Mouse (Mus musculus) spleen, adult 2 months (tissue): Measurements from ENCODE around the gene Sspo. TPM values are rescaled to one million over a fixed set of nuclear protein-coding genes. Genes with fewer than 3 reads are reported as not detected.

Experiments
- DNase-seq, 2 experiments: peaks; one replicate each; pipeline versions ENCODE4 v3.0.0 to v3.0.0-alpha.2; 2012 to 2021; ENCODE audit warnings: low spot score in 2 of 2, low read depth in 1 of 2
- H3K27ac ChIP-seq: fragments of 200-500 bp; 2 replicates; pipeline ENCODE4 v1.5.1; 2012; ENCODE audit warnings: low read length, inconsistent platforms; ENCODE audit not compliant: insufficient read depth
- H3K27me3 ChIP-seq: fragments of 200-500 bp; 2 replicates; pipeline ENCODE4 v1.6.1; 2012; ENCODE audit warnings: mild to moderate bottlenecking, moderate library complexity, low read length, inconsistent platforms; ENCODE audit not compliant: control insufficient read depth, insufficient read depth
- H3K36me3 ChIP-seq: fragments of 200-500 bp; 2 replicates; pipeline ENCODE4 v1.6.1; 2012; ENCODE audit warnings: mild to moderate bottlenecking, low read length, inconsistent platforms; ENCODE audit not compliant: control insufficient read depth, insufficient read depth
- H3K4me1 ChIP-seq: fragments of 200-500 bp; 2 replicates; pipeline ENCODE4 v1.6.1; 2011; ENCODE audit warnings: inconsistent platforms; ENCODE audit not compliant: control insufficient read depth, insufficient read depth, insufficient read length
- H3K4me3 ChIP-seq: fragments of 200-500 bp; 2 replicates; pipeline ENCODE4 v1.5.1; 2011; ENCODE audit warnings: mild to moderate bottlenecking, inconsistent platforms; ENCODE audit not compliant: insufficient read depth, insufficient read length; ENCODE audit errors: extremely low read depth
- CTCF ChIP-seq: fragments of 200-500 bp; IDR thresholded peaks from 2 replicates; pipeline ENCODE4 v1.5.1; 2011; ENCODE audit warnings: mild to moderate bottlenecking, inconsistent platforms; ENCODE audit not compliant: insufficient read depth, insufficient read length, insufficient replicate concordance; ENCODE audit errors: extremely low read depth
- POLR2A ChIP-seq: fragments of 200-500 bp; IDR thresholded peaks from 2 replicates; pipeline ENCODE4 v1.6.1; 2011; ENCODE audit warnings: low read depth, low read length, inconsistent platforms
- WGBS: fragments of 180-500 bp; shearing (Covaris S2); methylation state at CpG from one replicate; pipeline ENCODE4 v1.1.7; 2018; 5-methylcytosine and 5-hydroxymethylcytosine counted together
- polyA plus RNA-seq: library from polyadenylated mRNA; depleted of rRNA; stranded (reverse); fragments of >200 nt; gene quantifications from 2 replicates; pipeline ENCODE4 v1.2.3, GENCODE M21; 2012

Sspo gene
- polyA plus RNA-seq, 1 experiment = 2.9 TPM

DNA sequence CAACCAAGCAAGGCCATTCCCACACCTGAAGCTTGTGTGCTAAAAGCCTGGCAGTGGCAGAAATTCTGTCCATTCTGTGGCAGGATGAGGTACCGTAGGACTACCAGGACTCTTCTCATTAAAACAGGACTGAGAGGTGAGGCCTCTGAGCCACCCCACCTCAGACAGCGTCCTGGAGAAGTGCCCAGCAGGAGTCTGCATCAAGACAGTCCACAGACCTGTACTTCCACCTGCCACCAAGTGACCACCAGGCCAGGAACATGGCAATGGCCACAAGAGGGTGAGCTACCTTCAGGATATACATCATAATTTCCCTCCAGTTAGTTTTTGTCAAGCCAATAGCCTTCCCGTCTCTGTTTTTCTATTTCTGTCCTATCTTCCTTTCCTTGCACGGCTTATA, 35.9 kb upstream of the Sspo start:
- H3K4me3 ChIP-seq = no peak overlapping the region
- 92% methylated on average over 4 of the region's 4 CpGs for WGBS
- peaks cover 29% of the 10 kb centered on the region for H3K36me3 ChIP-seq
- no peaks in the 10 kb centered on the region for H3K27me3 ChIP-seq
- no peak for DNase-seq
- no peak overlapping the region for H3K27ac ChIP-seq
- TF ChIP-seq CTCF (no peak), POLR2A (no peak)
- H3K4me1 ChIP-seq = no peaks in the 10 kb centered on the region

DNA sequence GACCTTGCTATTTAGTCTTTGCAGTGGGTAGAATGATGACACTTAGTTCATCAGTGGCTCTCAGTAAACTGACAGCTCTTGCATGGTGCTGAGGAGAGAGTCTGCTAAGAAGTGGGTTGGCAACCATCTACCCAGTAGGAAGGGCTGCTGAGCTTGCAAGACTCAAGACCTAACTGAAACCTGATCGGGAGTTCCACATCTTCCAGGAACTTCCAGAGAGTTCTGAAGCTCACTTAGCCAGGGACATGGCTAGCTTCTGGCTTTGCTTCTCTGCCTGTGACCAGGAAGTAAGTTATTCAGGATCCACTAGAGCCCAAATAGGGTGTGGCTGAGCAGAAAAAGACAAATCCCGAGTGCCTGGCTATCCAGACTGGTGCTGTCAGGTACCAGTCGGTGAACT, 35.4 kb upstream of the Sspo start:
- no peak for DNase-seq
- Histone ChIP-seq H3K4me3 (no peak overlapping the region), H3K4me1 (no peaks in the 10 kb centered on the region), H3K27ac (no peak overlapping the region), H3K36me3 (peaks cover 29% of the 10 kb centered on the region), H3K27me3 (no peaks in the 10 kb centered on the region)
- TF ChIP-seq POLR2A (no peak), CTCF (no peak)
- WGBS = 96% methylated on average over 3 of the region's 3 CpGs

DNA sequence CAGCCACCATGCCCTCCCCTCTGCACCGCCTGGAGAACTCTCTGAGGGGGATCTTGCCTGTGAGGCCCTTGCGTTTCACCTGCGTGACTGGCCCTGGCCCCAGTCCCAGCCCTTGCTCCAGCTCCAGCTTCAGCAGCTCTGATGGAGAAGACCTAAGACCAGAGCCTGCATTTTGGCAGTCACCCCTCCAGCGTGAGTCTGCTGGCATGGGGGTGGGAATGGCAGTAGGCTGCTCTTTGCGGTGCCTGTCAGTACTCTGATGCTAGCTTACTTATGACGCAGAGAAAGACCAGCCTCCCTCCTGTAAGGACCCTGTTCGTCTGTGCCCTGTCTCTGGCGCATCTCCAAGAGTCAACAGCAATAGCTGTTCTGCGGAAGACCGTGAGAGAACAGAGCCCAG, 34.9 kb upstream of the Sspo start:
- Histone ChIP-seq H3K27ac (no peak overlapping the region), H3K27me3 (no peaks in the 10 kb centered on the region), H3K4me3 (no peak overlapping the region), H3K36me3 (peaks cover 29% of the 10 kb centered on the region), H3K4me1 (no peaks in the 10 kb centered on the region)
- TF ChIP-seq CTCF = no peak
- DNase-seq = no peak
- WGBS = 91% methylated on average over 10 of the region's 10 CpGs

DNA sequence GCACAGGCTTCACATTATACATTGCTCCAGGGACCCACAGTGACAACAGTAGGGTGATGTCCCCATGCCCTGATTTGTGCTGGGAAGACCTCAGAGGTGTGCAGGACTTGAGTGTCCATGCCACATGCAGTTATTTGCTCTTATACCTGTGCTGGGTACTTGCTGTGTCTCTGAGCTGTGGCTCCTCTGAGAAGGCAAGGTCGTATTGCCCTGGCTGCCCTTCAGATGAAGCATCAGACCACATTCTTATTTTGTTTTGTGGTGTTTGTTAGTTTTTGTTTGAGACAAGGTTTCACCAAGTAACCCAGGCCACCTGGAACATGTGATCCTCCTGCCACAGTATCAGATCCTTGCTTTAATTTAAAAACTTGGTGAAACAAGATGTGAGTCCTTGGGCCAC, 33.1 kb upstream of the Sspo start:
- Histone ChIP-seq H3K27me3 (no peaks in the 10 kb centered on the region), H3K4me1 (no peaks in the 10 kb centered on the region), H3K36me3 (peaks cover 20% of the 10 kb centered on the region), H3K4me3 (no peak overlapping the region), H3K27ac (no peak overlapping the region)
- TF ChIP-seq POLR2A = no peak
- no peak for TF ChIP-seq CTCF
- DNase-seq = no peak
- WGBS = 89% methylated on average over 1 of the region's 1 CpGs

DNA sequence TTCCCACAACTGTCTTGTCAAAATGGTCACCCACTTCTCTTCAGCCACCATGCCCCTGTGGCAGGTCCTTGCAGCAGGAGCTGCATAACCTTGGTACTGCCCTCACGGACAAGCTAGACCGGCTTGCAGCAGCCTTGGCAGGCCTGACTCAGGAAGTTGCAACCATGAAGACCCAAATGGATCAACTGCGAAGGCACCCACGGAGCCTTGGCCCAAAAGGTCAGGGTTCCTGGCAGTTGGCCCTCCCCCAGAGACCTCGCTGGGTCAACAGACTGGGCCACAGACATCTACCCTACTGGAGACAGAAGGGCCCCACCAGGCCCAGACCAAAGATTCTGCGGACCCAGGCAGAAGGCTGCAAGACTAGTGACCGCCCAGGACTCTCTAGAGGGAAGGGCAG, 32.4 kb upstream of the Sspo start:
- no peaks in the 10 kb centered on the region for H3K27me3 ChIP-seq
- H3K36me3 ChIP-seq = peaks cover 20% of the 10 kb centered on the region
- H3K27ac ChIP-seq = no peak overlapping the region
- DNase-seq = no peak
- H3K4me1 ChIP-seq = no peaks in the 10 kb centered on the region
- no peak overlapping the region for H3K4me3 ChIP-seq
- TF ChIP-seq POLR2A (no peak), CTCF (no peak)
- 93% methylated on average over 7 of the region's 7 CpGs for WGBS

DNA sequence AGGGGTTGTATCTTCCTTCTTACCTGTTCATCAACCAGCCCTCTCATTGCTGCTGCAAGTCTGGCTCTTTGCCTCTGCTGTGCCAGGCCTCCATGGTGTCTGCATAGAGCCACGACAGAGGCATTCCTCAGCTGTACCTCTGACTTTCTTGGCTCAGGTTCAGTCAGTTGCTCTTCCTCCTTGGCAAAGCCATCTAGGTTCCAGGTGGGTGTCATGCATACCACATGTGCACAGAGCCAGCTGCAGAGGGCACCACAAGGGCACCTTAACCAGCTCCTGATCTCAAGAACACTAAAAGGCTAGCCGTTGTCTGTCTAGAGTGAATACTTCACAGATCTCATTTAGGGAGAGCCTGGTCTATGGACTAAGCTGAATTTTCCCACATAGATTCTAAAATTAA, 31.5 kb upstream of the Sspo start:
- H3K27me3 ChIP-seq = no peaks in the 10 kb centered on the region
- no peak overlapping the region for H3K4me3 ChIP-seq
- WGBS = 76% methylated on average over 2 of the region's 2 CpGs
- no peak for DNase-seq
- peaks cover 18% of the 10 kb centered on the region for H3K36me3 ChIP-seq
- no peak for TF ChIP-seq CTCF
- TF ChIP-seq POLR2A = no peak
- H3K27ac ChIP-seq = no peak overlapping the region
- no peaks in the 10 kb centered on the region for H3K4me1 ChIP-seq

DNA sequence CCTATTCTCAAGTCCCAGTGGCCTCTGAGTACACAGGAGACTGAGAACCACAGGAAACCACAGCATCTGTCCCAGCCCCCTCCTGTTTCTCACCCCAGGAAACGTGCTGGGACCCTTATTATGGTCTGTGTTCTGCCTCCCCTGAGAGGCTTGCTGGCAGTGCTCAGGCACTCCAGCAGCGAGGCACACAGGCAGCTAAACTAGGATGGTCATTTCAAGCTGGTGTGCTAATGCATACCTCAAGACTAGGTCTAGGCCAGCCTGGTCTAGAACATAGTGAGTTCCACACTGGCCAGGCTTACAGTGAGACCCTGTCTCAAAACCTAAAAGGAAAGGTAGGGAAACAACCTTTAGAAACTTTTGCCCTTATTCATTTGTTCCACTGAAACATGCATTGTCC, 27.4 kb upstream of the Sspo start:
- H3K4me1 ChIP-seq = no peaks in the 10 kb centered on the region
- 7% methylated on average over 2 of the region's 2 CpGs for WGBS
- H3K36me3 ChIP-seq = peaks cover 6% of the 10 kb centered on the region
- no peak overlapping the region for H3K27ac ChIP-seq
- no peak for TF ChIP-seq CTCF
- no peak for DNase-seq
- H3K27me3 ChIP-seq = no peaks in the 10 kb centered on the region
- H3K4me3 ChIP-seq = no peak overlapping the region

DNA sequence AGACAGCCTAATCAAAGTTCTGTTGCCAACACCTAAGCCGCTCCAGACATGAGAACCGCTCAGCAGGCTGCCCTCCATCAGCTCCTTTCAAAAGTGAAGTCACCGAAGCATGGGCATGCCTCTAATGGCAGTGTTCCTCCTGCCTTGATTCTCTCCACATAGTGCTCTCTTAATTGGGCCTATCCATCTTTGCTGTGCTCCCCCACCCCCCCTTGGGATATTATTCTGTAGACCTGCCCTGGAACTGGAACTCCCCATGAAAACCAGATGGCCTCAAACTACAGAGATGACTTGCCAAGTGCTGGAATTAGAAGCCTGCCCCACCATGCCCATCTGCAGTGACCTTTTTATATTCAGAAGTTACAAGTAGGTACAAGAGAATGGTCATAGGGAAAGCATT, 24.7 kb upstream of the Sspo start:
- TF ChIP-seq CTCF = no peak
- TF ChIP-seq POLR2A = no peak
- WGBS = 87% methylated on average over 3 of the region's 3 CpGs
- no peaks in the 10 kb centered on the region for H3K36me3 ChIP-seq
- no peaks in the 10 kb centered on the region for H3K27me3 ChIP-seq
- no peak overlapping the region for H3K27ac ChIP-seq
- H3K4me1 ChIP-seq = no peaks in the 10 kb centered on the region
- no peak for DNase-seq
- no peak overlapping the region for H3K4me3 ChIP-seq
